Comparison of ENCODE assay signal across 8 mouse cellular contexts in the genomic region with DNA sequence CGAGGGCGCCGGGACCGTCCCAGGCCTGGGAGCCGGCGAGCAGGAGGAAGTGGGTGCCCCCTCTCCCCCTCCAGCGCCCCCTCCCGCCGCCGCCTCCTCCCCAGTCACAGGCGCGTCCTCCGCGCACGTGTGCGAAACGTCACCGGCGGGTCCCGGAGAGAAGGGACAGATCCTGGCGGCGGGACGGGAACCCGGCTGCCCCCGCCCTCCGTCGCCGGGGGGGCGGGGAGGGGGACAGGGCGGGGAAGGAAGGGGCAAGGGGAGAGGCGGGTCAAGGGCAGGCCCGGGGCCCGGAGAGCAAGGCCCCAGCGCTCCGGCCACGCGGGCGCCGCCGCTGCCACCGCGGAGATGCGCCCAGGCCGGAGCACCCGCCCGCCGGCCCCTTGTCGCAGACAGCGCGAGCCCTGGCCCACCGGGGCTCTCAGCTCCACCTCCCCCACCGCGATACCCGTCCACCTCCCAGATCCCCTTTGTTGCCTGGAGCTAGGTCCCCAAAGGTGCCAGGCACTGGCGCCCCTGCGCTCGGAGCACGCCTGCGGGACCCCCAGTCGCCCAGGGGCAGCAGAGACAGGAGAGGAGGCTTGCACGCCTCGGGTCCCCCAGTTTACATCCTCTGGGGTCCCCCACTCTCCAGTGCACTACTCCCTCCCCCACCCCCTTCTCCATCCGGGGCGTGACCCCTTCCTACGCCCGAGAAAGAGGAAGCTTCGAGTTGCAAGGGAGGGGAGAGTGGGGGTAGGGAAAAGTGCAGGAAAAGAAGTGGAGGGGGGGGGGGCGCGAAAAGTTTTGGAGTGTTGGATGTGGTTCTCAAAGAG. TPM values are rescaled to one million over a fixed set of nuclear protein-coding genes. Genes with fewer than 3 reads are reported as not detected.
DNase-seq lines count a peak whose midpoint lies in the region; ATAC-seq and TF ChIP-seq lines count a peak whose summit lies in the region.

No protein-coding gene starts in this region.

- WGBS in forebrain, embryonic 13.5 days: 1% methylated on average over 14 of the region's 69 CpGs
- under 1% methylated on average over 41 of the region's 69 CpGs for WGBS in neural tube, embryonic 13.5 days

- H3K36me3 ChIP-seq in forebrain, embryonic 13.5 days (ENCODE audit: poor library complexity, severe bottlenecking): peaks cover 8% of the 10 kb centered on the region; the same call in 1 of the 2 replicates
- H3K36me3 ChIP-seq in neural tube, embryonic 13.5 days: no peaks in the 10 kb centered on the region
- H3K36me3 ChIP-seq in testis, adult 2 months (ENCODE audit: control insufficient read depth, insufficient read depth, low read length): no peaks in the 10 kb centered on the region

- H3K4me3 ChIP-seq in forebrain, embryonic 13.5 days: peak overlapping the region; percentile 94
- H3K4me3 ChIP-seq in neural tube, embryonic 13.5 days: peak overlapping the region; percentile 98
- H3K4me3 ChIP-seq in testis, adult 2 months (ENCODE audit: control insufficient read depth, low read depth, low read length): peak overlapping the region; percentile 82

- peaks cover 28% of the 10 kb centered on the region for H3K4me1 ChIP-seq in forebrain, embryonic 13.5 days
- H3K4me1 ChIP-seq in neural tube, embryonic 13.5 days (replicated peaks): peaks cover 37% of the 10 kb centered on the region
- no peaks in the 10 kb centered on the region; the same call in 1 of the 2 replicates for H3K4me1 ChIP-seq in testis, adult 2 months (ENCODE audit: control insufficient read depth, insufficient read depth, low read length)

- peak; percentile 76 for DNase-seq in brain, adult 2 months (ENCODE audit: low read depth, low spot score)
- peak; percentile 87 to 89 for DNase-seq in heart, postnatal 10 days
- peak; percentile 85 to 91 for DNase-seq in kidney, postnatal 4 days
- DNase-seq in lung, adult 18-20 months: peak; percentile 81 to 85

- intact Hi-C loops in heart, postnatal 10 days (cut with DNase I): loop anchor here (5.0 to 10.0 kb wide), 2 partner anchors 57 to 1030 kb away; a partner anchor contains a TSS

- no peaks in the 10 kb centered on the region for H3K9me3 ChIP-seq in forebrain, embryonic 13.5 days (replicated peaks)
- H3K9me3 ChIP-seq in neural tube, embryonic 13.5 days: no peaks in the 10 kb centered on the region

- H3K4me2 ChIP-seq in forebrain, embryonic 13.5 days: peak overlapping the region; percentile 94
- H3K4me2 ChIP-seq in neural tube, embryonic 13.5 days: peak overlapping the region; percentile 100

- TF ChIP-seq POLR2A in testis, adult 2 months (IDR thresholded peaks at IDR 0.05; ENCODE audit: control insufficient read depth, low read depth, low read length): no peak

- H3K27ac ChIP-seq in forebrain, embryonic 13.5 days: peak overlapping the region; percentile 93
- peak overlapping the region; percentile 94 for H3K27ac ChIP-seq in neural tube, embryonic 13.5 days (replicated peaks)
- peak overlapping the region; percentile 77 for H3K27ac ChIP-seq in testis, adult 2 months (ENCODE audit: control insufficient read depth, insufficient read depth, low read depth, low read length)

- no peaks in the 10 kb centered on the region for H3K27me3 ChIP-seq in forebrain, embryonic 13.5 days
- H3K27me3 ChIP-seq in neural tube, embryonic 13.5 days: no peaks in the 10 kb centered on the region
- H3K27me3 ChIP-seq in testis, adult 2 months (ENCODE audit: control insufficient read depth, insufficient read depth, low read length): peaks cover 4% of the 10 kb centered on the region

- peak overlapping the region; percentile 93 for H3K9ac ChIP-seq in forebrain, embryonic 13.5 days
- H3K9ac ChIP-seq in neural tube, embryonic 13.5 days: peak overlapping the region; percentile 97

- no peak for TF ChIP-seq CTCF in testis, adult 2 months (IDR thresholded peaks at IDR 0.05; ENCODE audit: control insufficient read depth, insufficient read depth, insufficient replicate concordance, low read depth, low read length)

- peak; percentile 10 for ATAC-seq in CD4-positive, CD25-positive, alpha-beta regulatory T cell, adult 4 months
- peak; percentile 33 for ATAC-seq in forebrain, embryonic 13.5 days
- peak; percentile 47 for ATAC-seq in neural tube, embryonic 13.5 days (ENCODE audit: low read depth)

RNA-seq across cellular contexts. Expression of a gene that starts 1.4 kb away (rescaled TPM):
- polyA plus RNA-seq in CD4-positive, CD25-positive, alpha-beta regulatory T cell, adult 4 months (2017; shearing (Covaris generic)): 1 to 10 TPM; 2.8 to 3.8 TPM
- 11.5 and 12.4 TPM in 2 replicates for polyA plus RNA-seq in forebrain, embryonic 13.5 days (2015; fragmentation: Nextera tagmentation; extraction: Ambion mirVana)
- 10 to 100 TPM; 12.0 to 13.4 TPM for total RNA-seq in heart, postnatal 10 days (2021)
- 4.9 and 5.1 TPM in 2 replicates for polyA plus RNA-seq in neural tube, embryonic 13.5 days (2015; fragmentation: Nextera tagmentation; extraction: Ambion mirVana)
- polyA plus RNA-seq in testis, adult 2 months (2012; rRNA removed): 1.1 TPM in 2 replicates

Comparison
In these comparisons a context has a peak if more than half of its experiments do, and no peak if none do; other contexts are left out.
1. Peak in every context shown above with its lines: DNase-seq, ATAC-seq, H3K4me3 ChIP-seq and H3K27ac ChIP-seq.